Mouse (Mus musculus) liver, embryonic 14.5 days (tissue): Measurements from ENCODE around the gene Cnnm1.

Experiments used
- CTCF ChIP-seq: IDR thresholded peaks from 2 replicates; pipeline ENCODE4 v1.5.1; 2016; ENCODE audit warnings: antibody characterized with exemption, low read depth, control low read depth
- EP300 ChIP-seq: IDR thresholded peaks from 2 replicates; pipeline ENCODE4 v1.6.1; 2016; ENCODE audit warnings: antibody characterized with exemption, low read depth

DNA sequence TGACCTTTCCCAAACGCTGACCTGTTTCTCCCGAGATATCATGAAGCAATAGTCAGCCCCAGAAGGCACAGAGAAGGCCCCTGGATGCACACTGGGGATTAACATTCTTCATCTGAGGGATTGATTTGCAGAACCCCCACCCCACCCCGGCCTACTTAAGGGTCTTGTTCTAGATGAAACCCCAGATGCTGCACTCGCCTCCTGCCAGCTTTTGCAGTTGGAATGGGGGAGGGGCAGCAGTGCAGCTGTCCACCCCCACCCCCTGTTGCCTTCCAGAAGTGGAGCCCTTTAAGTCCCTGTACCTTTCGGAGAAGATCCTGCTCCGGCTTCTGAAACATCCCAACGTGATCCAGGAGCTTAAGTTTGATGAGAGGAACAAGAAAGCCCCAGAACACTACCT, 29.1 kb downstream of the Cnnm1 start:
- no peak for TF ChIP-seq EP300
- no peak for TF ChIP-seq CTCF
